Mouse (Mus musculus) WW6 (cell line): ENCODE measurements around the gene Nt5c3b.
A peak's percentile ranks its signal among the peaks of the same experiment; 100 is the strongest.

ENCODE experiments used
- DNase-seq: peaks from one replicate; pipeline ENCODE4 v3.0.0-alpha.2; 2013; ENCODE audit warnings: low read depth, low spot score

The Nt5c3b gene

DNA sequence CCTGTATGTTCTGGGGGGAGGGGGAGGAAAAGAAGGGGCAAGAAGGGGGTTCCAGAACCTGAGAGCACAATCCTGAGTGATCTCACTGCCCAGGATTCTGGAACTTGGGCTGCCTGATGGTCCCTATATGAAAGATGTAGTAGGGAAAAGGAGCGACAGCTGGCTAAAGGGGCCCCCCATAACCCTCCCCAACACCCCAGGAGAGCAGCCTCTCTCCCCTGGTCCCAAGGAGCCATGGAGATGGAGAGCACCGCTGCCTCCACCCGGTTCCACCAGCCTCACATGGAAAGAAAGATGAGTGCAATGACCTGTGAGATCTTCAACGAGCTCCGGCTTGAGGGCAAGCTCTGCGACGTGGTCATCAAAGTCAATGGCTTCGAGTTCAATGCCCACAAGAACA lies at the start of gene Nt5c3b, which contains the start of gene Klhl10:
Nt5c3b (minus strand) TSS at position 12 of the 400 bp plus-strand sequence.
Klhl10 (plus strand) TSS at position 121 of the 400 bp plus-strand sequence.
- DNase-seq, result no peak

DNA sequence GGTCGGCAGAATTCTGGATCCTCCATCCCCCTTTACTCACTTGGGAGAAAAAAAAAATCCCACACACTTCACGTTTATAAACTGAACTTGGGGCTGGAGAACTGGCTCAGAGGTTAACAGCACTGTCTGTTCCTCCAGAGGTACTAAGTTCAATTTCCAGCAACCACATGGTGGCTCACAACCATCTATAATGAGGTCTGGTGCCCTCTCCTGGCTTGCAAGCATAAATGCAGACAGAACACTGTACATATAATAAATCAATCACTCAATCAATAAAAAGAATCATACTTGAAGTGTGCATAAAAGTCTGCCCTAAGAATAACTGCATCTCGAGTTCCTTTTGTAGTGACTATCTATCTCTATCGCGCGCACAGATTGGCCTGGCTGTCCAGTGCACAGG lies 49.3 kb upstream of the Nt5c3b start:
- no peak for DNase-seq

DNA sequence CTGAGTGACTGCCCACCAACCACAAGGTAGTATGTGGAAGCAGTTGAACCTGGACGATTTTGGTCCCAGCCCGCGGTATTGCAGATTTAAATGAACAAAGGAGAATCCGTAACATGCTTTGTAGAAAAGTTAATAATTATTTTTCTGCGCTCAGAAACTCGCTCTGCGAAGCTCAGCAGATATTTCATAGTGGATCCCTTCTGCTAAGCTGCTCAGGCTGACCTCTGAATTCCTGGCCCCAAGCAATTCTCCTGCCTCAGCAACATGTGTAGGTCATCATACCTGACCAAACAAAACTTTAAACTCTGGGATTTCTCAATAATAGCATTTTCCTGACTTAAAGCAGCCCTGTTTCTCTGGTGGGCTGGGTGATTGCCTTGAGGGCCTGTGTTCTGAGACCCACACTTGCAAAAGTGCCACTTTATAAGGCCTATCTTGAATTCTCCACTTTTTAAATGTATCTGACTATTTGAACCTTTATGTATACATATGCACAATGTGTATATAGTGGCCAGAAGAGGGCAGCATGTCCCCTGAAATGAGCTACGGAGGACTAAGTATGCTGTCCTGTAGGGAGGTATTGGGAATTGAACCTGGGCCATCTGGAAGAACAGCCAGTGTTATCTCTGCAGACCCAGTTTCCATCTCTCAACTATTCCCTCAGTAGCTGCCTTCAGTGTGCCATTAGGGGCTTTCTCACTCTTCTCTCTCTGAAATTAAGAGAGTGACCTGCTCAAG lies 44.4 kb upstream of the Nt5c3b start:
- DNase-seq, result no peak

DNA sequence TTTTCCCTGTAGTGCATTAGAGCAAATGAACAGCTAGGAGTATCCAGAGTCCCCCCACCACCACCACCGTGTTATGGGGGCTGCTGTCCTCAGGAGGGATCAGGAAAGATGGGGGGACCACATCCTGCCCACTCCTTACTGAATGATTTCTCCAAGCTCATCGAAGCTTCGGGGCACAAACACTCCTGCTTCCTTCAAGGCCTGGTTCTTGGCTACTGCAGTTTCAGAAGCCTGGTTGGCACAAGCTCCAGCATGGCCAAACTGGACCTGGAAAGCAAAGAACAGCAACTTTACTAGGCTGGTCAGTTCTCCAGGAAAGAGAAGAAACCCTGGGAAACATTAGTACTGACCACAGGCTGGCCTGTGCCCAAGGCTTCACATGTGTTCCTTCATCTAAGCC lies 42.9 kb upstream of the Nt5c3b start:
- no peak for DNase-seq

DNA sequence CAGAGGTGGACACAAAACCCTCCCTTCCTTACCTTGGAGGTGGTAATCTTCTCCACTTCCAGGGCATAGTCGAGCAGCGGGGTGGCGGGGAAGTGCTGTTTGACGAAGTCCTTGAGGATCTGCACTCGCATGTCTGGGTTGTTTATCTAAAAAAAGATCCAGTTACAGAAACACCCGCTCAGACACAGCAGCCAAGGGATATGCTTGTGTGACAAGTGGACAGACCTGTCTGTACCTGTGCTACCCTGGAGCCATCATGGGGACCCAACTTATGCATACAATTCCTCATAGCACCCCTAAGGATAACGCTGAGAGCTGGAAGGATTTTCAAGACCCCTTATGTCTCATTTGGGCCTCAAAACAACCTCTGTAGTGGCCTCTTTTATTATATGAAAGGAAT lies 37.5 kb upstream of the Nt5c3b start:
- no peak for DNase-seq

DNA sequence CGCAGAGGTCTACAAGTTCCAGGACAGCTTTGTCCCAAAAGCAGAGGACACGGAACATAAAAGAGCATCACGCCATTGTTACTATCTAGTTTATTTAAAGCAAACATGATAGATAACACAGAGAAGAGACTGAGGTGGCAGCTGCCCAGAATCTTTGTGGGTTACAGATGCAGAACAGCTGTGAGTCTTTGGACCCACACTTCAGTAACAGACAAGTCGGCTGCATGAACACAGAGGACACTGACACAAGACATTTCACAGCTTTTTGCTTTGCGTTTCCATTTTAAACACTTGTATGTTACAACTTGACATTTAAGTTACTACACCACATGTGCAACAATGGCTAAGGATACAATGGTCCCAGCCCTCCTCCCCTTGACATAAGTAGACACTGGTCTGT lies 34.7 kb upstream of the Nt5c3b start:
- DNase-seq, result no peak

DNA sequence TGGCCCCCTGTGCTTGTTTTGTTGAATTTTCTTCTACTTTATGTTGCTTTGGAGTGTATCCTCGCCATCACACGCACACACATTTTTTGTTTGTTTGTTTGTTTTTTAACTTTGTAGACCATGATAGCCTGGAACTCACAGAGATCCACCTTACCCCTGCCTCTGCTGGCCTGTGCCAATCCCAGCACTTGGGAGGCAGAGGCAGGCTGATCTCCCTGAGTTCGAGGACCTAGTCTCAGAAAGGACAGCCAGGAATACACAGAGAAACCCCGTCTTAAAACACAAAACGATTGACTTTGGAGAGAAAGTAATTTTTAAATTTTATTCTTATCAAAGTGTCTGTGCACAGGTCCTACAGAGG lies 31.3 kb upstream of the Nt5c3b start:
- no peak for DNase-seq

DNA sequence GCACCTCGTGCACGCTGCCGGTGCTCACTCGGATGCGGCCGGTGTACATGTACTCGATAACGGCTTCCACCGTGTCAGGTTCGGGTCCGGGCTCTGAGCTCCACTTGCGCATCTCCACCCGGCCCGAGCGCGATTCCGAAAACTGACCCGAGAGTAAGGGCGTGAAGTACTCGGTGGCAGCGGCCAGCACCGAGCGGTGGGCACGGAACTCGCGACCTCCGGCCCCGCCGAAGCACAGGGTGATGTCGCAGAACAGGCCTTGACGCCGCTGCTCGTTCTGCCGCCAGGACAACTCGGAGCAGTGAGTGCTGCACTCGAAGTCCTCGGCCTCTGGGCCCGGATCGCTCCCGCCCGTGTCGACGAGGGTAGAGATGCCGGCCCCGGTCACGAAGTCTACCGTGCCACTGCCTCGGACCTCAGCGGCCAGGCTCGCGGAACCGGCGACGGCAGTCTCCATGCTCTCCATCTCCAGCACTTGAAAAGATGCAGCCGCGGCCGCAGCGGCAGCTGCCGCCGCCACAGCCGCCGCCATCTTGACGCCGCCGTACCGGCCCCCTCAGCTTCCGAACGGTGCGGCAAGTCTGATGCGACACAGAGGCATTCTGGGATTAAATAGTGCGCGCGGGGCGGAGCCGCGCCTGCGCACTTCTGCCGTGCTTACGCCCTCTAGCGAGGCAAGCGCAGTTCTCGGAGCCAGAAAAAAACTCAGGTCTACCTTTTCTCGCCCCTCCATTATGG lies 30.8 kb upstream of the Nt5c3b start, which contains the start of gene Klhl11:
Klhl11 (minus strand) TSS at position 545 of the 738 bp plus-strand sequence.
- peak; percentile 96 for DNase-seq

DNA sequence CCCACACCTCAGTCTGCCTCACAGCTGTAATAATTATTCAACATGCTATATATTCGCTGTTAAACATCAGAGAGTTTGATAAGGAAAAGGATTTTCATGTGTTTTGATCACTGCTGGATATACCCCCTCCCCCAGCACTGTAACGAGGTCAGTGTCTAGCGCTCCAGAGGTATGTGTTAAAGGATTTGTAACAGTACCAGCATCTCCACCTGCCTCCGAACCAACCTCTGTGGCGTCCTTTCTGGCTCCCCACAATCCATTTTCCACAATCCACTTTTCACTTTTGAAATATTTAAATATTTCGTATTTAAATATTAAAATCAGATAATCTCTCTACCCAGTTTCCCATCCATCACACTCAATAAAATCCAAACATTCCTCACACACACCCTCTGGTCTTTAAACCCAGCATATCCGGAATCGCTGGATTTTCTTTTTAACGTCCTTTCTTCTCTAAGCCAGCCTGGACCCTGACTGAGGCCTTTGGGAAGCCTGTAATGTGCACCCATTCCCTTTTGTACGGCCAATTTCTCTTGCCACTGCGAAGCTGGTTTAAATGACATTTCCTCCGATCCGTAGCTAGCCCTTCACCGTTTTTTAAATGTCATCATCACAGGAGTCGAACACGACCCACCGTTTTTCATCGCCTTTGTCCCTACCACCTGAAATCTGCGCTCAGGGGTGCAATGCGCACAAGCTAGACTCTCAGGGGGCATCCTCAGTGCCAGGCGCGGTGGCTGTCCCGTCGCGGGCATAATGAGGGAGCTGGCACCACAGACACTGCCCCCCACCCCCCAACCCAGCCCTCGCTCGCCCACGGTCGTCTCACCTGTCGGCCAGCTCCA lies 30.0 kb upstream of the Nt5c3b start:
- DNase-seq, result no peak

DNA sequence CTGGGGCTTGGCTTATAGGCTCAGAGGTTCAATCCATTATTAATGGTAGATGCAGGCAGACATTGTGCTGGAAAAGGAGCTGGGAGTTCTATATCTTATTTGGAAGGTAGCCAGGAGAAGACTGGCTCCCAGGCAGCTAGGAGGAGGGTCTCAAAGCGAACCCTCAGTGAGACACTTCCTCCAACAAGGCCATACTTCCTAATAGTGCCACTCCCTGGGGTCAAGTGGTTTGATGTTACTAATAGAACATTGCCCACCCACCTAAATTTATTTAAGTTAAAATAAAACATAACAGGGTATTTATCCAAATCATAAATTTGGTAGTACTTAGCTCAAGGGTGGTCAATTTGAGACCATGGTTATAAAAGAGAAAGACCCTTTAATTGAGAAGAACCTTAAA lies 24.2 kb upstream of the Nt5c3b start:
- no peak for DNase-seq

DNA sequence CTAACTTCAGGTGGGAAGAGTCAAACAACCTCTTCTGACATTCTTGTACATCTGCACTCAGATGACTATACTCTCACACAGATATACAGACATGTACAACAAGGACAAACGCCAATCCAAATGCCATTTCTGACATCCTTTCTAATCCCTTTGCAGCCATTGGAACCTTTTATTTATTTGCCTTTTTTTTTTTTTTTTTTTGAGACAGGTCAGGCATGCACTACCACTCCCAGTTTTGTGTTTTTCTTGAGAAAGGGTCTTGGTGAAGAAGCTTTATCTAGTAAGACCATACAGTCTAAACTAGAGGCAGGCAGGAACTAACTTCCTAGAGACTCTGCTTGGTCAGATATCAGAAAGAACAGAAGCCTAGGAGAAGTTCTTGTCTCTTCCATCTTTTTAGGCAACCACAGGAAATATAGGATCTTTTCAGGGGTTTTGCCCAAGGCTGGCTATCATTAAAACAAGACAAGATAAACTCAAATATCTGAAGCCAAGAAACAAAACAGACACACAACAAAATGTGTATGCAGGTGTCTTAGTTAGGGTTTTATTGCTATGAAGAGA lies 23.7 kb upstream of the Nt5c3b start:
- DNase-seq, result no peak

DNA sequence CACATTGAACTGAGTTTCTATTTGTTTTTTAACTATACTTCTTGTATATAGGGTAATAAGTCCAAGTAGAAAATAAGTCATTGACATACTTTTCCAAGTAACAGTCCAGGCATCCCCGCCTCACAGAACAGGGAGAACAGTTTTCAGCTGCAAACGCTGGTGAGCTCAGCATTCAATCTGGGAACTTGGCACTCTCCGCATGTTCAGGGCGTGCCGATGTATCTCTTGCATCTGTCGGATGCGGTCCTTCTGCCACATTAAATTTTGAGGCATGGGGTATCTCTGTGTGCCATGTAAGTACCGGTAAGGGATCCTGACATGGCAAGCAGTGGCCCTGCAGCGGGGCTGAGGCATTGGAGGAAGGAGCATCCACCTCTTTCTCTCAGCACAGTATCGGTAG lies 21.1 kb upstream of the Nt5c3b start:
- no peak for DNase-seq

DNA sequence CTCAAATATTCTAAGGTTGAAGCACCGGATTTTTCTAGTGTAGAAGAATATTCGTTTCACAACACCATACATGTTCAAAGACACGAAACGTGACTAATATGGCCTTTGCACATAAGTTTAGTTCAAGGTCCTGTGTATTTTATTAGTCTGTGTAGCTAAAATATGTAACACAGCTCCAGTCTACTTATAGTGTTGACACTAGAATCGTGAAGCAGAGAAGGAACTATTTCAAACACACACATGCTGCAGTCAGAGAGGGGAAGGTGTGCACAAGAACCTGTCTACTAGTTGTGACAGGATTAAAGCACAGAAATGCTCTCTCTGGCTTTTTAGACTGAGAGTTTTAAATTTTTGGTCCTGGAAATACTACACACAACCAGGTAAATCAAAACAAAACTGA lies 16.1 kb upstream of the Nt5c3b start:
- DNase-seq, result no peak

DNA sequence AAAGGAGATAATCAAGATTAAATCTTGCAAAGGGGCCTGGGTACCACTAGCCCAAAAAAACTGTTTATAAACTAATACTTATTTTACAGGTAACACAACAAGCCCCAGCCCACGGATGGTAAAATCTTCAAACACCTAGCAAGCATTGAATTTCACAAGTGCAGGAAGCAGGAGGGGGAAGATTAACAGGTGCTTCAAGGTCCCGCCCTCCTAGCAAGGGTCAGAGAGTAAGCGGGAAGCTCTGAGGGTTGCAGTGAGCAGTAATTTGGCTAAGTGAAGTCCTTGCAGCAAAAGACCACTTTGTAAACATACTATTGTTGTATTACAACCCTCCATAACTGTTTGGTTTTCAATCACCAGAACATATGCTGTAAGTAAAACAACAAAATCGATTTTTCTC lies 15.6 kb upstream of the Nt5c3b start:
- DNase-seq, result no peak

DNA sequence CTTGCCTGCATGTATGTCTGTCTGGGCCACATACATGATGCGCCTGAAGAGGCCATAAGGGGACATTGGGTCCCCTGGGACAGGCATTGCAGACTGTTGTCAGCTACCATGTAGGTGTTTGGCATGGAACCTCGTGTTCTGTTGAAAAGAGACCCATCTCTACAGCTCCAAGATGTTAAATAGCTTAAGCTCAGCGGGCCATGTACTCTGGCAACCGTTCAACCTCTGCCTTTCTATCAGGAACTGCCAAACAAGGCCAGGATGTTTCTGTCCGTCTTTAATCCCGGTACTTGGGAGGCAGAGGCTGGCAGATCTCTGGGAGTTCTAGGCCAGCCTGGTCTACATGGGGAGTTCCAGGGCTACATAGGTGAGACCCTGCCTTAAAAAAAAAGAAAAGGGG lies 1.0 kb upstream of the Nt5c3b start:
- DNase-seq, result no peak

DNA sequence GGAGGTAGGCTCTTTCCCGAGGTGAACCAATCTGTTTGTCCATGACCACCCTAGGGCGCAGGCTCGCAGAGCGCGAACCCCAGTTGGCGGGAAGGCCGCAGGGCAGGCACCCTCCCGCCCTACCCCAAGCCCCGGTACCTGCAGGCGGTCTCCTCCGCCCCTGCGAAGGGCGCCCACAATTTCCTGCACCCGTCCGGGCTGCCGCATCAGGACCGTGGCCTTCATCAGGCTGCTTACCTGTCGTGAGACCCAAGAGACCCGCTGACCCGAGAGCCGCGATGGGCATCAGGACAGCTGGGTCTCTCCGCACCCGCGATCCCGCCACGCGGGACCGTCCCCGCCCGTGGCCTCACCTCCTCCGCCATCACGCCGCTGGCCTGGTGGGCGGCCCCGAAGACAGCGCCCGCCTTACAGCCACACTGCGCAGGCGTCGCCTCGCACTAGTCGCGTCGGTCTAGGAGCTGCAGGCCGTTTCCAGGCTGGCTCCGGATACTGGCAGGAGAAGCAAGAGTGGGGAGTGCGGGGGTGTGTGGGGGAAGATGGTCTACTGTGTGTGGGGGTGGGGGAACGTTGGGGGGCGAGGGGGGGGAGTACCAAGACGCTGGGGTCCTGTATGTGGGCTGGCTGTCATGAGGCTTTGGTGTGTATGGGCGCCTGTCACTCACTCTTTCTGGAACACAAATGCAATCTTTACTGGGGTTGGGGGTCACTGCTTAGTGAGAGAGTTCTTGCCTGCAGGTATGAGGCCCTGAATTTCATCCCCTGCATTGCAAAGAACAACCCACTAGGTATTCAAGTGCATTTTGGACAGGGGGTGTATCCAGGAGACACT lies 701 bp downstream of the Nt5c3b start:
- DNase-seq, result peak; percentile 49

DNA sequence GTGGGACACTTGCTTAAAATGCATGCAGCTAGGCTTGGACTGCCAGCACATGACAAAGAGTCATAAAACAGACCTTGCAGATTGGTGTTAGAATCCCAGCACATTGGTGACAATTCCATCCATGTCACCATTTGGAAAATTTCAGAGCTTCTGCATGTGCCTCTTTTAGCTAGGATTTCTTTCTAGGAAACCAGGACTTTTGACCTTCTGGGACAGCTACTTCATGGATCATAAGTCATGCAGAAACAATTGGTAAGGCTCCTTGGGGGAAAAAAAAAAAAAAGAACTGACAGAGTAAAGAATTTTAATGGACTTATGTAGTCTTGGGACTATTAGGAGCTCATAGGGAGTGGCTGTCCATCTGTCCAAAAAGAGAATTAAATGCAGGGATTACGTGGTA lies 3.7 kb downstream of the Nt5c3b start:
- no peak for DNase-seq

DNA sequence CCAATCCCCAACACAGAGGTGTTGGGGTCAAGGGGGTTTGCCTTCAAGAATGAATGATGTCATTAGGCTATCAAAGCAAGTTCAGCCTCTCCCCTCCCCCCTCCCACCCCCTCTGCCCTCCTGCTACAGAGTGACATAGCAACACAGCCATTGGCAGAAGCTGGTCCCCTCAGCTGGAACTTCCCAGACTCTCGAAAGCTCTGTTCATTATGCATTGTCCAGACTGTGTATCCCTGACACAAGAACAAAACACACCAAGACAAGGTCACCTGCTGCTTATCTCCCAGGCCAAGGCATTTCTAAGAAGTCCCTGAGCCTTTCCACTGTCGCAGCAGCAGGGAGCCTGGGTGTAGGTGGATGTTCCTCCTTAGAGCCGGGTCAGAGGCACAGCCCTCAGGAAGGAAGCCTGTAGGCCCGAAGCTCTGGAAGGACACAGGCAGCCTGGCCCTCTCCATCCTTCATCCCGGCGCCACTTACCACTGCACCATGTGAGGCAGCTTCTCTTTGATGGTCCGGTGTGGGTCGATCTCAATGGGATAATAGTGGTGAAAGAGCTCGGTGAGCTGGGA lies 5.8 kb downstream of the Nt5c3b start:
- DNase-seq, result no peak

DNA sequence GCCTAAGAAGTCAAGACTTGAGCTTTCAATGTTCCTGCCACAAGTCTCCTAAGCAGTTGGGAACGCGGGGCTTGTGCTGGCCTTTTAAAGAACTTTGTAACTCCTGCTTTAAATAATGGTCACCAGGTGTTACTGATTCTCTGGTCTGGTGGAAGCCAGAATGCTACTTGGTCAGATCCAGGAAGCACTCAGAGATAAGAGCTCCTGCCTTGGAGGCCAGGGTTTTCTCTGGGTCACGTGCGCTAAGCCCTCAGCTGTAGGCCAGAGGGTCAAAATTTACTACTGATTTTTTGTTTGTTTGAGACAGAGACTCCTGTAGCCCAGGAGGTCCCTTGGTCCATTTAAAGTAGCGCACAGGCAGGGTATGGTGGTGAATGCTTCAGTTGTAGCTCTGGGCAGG lies 9.6 kb downstream of the Nt5c3b start:
- no peak for DNase-seq

DNA sequence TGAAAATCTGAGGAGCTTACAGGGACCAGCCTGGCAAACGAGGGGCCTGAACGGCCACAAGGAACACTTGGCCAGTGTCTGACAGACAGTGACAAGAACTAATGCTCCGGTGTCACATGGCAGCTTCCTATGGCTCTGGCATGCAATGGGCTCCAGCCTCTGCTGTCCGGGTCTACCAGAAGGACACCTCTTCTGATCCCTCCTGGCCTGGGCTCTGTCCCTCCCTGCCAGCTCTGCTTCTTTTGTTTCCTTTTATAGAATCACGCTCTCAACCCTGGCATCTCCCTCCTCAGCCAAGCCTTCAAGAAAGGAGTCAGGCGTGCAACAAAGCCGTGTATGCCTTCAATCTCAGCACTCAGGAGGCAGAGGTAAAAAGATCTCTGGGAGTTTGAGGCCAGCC lies 11.6 kb downstream of the Nt5c3b start:
- no peak for DNase-seq
